Mouse (Mus musculus) intestine, embryonic 15.5 days (tissue): ENCODE data around the gene Ccsap. TPM values are rescaled to one million over a fixed set of nuclear protein-coding genes. Genes with fewer than 3 reads are reported as not detected.
"Not testable (repeated sequence)": the region's sequence is repeated elsewhere in the genome, so short reads cannot be mapped to it uniquely, and the experiment has no call there.

Experiments used
- ATAC-seq: fragments of 200-750 bp; cut with Nextera tagmentation; 2 replicates; pipeline ENCODE4 v1.8.0; 2017; ENCODE audit warnings: moderate TSS enrichment, moderate library complexity
- H3K27ac ChIP-seq: fragments of 300-500 bp; sonication (generic); 2 replicates; pipeline ENCODE4 v1.5.1; 2015; ENCODE audit warnings: mild to moderate bottlenecking, inconsistent platforms
- H3K27me3 ChIP-seq: fragments of 300-500 bp; sonication (generic); replicated peaks from 2 replicates; pipeline ENCODE4 v1.6.1; 2015; ENCODE audit warnings: inconsistent platforms
- H3K36me3 ChIP-seq: fragments of 300-500 bp; sonication (generic); 2 replicates; pipeline ENCODE4 v1.6.1; 2015; ENCODE audit warnings: inconsistent platforms
- H3K4me1 ChIP-seq: fragments of 300-500 bp; sonication (generic); replicated peaks from 2 replicates; pipeline ENCODE4 v1.6.1; 2015; ENCODE audit warnings: inconsistent platforms
- H3K4me2 ChIP-seq: fragments of 300-500 bp; sonication (generic); replicated peaks from 2 replicates; pipeline ENCODE4 v1.6.1; 2015; ENCODE audit warnings: mild to moderate bottlenecking, inconsistent platforms
- H3K4me3 ChIP-seq: fragments of 300-500 bp; sonication (generic); replicated peaks from 2 replicates; pipeline ENCODE4 v1.5.1; 2015; ENCODE audit warnings: inconsistent platforms
- H3K9ac ChIP-seq: fragments of 300-500 bp; sonication (generic); 2 replicates; pipeline ENCODE4 v1.6.1; 2015; ENCODE audit warnings: inconsistent platforms
- H3K9me3 ChIP-seq: fragments of 300-500 bp; sonication (generic); 2 replicates; pipeline ENCODE4 v1.6.1; 2016; ENCODE audit warnings: inconsistent platforms
- WGBS: fragments of 180-500 bp; shearing (Covaris S2); methylation state at CpG from one replicate; pipeline ENCODE4 v1.1.7; 2015; 5-methylcytosine and 5-hydroxymethylcytosine counted together
- polyA plus RNA-seq: library from polyadenylated mRNA; unstranded; fragments of >200 nt; fragmentation: Nextera tagmentation; extraction: Ambion mirVana; gene quantifications from 2 replicates; pipeline ENCODE4 v1.2.1, GENCODE M21; 2015

Gene Ccsap
- polyA plus RNA-seq, 1 experiment from 2014 or later, result 3.6 TPM

DNA sequence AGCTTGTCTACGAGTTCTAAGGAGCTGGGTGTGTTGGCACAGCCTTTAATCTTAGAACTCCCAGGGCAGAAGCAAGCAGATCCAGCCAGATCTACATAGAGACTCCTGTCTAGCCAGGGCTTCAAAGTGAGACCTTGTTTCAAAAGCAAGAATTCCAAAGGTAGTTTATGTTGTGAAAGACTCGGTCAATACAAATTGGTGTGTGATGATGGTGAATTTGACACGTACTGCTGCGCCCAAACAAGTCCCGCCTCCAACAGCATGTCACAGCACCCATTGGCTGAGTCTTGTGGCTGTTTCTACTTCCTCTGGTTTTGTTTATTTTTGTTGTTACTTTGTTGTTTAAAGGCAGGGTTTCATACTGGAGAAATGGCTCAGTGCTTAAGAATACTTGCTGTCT lies 47.8 kb downstream of the Ccsap start:
- ATAC-seq, result no peak
- H3K9ac ChIP-seq, result no peak overlapping the region
- no peak overlapping the region for H3K4me2 ChIP-seq
- H3K9me3 ChIP-seq, result no peaks in the 10 kb centered on the region
- no peak overlapping the region for H3K27ac ChIP-seq
- H3K36me3 ChIP-seq, result no peaks in the 10 kb centered on the region
- 84% methylated on average over 5 of the region's 5 CpGs for WGBS
- peaks cover 19% of the 10 kb centered on the region for H3K4me1 ChIP-seq
- H3K4me3 ChIP-seq, result no peak overlapping the region
- no peaks in the 10 kb centered on the region for H3K27me3 ChIP-seq

DNA sequence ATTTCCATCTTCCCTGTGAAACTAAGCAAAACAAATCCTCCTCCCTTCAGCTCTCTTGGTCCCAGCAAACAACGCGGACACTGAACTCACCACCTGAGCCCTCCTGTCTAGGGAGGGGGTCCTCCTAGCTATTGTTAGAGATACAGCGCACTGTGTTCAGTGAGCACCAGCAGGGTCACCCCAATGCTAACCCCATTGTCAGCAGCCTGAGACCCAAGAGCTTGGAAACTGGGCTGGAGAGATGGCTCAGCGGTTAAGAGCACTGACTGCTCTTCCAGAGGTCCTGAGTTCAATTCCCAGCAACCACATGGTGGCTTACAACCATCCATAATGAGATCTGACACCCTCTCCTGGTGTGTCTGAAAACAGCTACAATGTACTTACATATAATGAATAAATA lies 50.7 kb downstream of the Ccsap start:
- not testable (repeated sequence) for ATAC-seq, H3K36me3 ChIP-seq, H3K9ac ChIP-seq, H3K27me3 ChIP-seq, H3K27ac ChIP-seq, H3K4me2 ChIP-seq, H3K9me3 ChIP-seq, H3K4me3 ChIP-seq
- 88% methylated on average over 4 of the region's 4 CpGs for WGBS
- H3K4me1 ChIP-seq, result peaks cover 26% of the 10 kb centered on the region

DNA sequence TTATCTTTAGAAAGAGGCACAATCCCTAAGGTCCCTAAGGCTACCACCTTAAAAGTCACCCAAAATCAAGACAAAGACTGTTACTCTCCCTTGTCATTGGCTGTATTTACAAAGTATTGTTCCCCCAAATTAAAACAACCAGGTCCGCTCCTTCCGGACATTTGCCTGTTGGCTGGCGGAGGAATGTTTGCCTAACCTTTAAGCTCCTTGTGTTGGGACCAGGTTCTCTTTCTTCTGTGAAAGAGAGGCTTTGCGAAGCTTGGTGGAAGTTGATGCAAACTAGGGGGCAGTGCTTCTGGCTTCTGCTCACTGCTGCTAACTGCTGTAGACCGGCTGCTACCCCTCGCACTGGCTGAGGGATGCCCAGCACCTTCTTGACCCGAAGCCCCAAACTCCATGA lies 51.3 kb downstream of the Ccsap start:
- peaks cover 20% of the 10 kb centered on the region for H3K4me1 ChIP-seq
- no peak overlapping the region for H3K9ac ChIP-seq
- no peaks in the 10 kb centered on the region for H3K36me3 ChIP-seq
- 73% methylated on average over 7 of the region's 7 CpGs for WGBS
- no peak overlapping the region for H3K4me2 ChIP-seq
- H3K4me3 ChIP-seq, result no peak overlapping the region
- H3K9me3 ChIP-seq, result no peaks in the 10 kb centered on the region
- H3K27ac ChIP-seq, result no peak overlapping the region
- ATAC-seq, result no peak
- H3K27me3 ChIP-seq, result no peaks in the 10 kb centered on the region

DNA sequence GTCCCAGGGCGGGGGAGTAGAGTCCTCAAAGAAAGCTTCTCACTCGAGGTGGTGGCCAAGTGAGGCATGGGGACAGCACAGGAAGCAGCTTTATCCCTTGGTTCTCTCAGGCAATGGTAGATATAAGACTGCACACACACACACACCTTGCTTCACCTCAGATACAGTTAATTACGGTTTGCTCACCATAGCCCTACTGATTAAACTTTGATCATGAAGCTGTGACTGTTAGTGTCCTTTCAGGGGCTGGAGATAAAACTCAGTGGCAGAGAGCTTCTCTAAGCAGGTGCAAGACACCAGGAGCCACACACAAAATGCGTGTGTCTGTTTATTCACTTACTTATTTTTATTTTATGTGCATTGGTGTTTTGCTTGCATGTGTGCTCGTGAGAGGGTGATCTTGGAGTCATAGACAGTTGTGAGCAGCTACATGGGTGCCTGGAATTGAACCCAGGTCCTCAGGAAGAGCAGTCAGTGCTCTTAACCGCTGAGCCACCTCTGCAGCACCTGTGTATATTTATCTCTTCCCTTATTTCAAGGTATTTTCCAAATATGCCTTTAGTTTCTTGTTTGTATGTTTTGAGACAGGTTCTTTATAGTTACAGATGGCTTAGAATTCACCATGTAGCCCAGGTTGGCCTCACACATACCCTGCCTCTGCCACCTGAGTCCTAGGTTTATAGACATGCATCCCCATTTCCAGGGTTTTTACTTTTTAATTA lies 52.0 kb downstream of the Ccsap start:
- no peak for ATAC-seq
- H3K4me2 ChIP-seq, result peak overlapping the region; percentile 79; the same call in 1 of the 2 replicates
- H3K4me3 ChIP-seq, result no peak overlapping the region
- H3K27ac ChIP-seq, result no peak overlapping the region
- H3K9me3 ChIP-seq, result no peaks in the 10 kb centered on the region
- WGBS, result 68% methylated on average over 6 of the region's 6 CpGs
- H3K9ac ChIP-seq, result peak overlapping the region; percentile 90; the same call in 1 of the 2 replicates
- H3K27me3 ChIP-seq, result no peaks in the 10 kb centered on the region
- peaks cover 17% of the 10 kb centered on the region for H3K4me1 ChIP-seq
- no peaks in the 10 kb centered on the region for H3K36me3 ChIP-seq

DNA sequence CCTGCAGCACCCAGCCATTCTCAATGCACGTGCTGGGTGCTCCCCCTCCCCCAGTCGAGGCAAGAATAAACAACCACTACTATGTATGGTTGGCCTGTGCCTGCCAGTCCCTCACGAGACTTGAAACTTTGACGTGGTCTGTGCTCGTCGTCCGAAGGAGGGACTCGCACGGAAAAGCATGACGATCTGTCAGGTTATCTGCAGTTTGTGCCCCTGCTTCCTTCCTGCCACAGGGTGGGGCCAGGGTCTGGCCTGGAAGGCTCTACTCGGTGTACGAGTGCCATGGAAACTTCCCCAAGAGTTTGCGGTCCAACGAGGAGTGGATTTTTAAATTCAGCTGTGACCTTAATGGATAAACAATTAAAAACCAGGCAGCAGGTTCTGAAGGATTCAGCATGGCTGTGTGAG lies 53.0 kb downstream of the Ccsap start:
- peak overlapping the region; percentile 79 for H3K4me2 ChIP-seq
- H3K4me1 ChIP-seq, result peaks cover 16% of the 10 kb centered on the region
- no peak overlapping the region for H3K27ac ChIP-seq
- H3K9ac ChIP-seq, result peak overlapping the region; percentile 90
- H3K4me3 ChIP-seq, result peak overlapping the region; percentile 80
- 4% methylated on average over 14 of the region's 14 CpGs for WGBS
- H3K27me3 ChIP-seq, result no peaks in the 10 kb centered on the region
- no peaks in the 10 kb centered on the region for H3K9me3 ChIP-seq
- ATAC-seq, result peak; percentile 32
- H3K36me3 ChIP-seq, result no peaks in the 10 kb centered on the region

DNA sequence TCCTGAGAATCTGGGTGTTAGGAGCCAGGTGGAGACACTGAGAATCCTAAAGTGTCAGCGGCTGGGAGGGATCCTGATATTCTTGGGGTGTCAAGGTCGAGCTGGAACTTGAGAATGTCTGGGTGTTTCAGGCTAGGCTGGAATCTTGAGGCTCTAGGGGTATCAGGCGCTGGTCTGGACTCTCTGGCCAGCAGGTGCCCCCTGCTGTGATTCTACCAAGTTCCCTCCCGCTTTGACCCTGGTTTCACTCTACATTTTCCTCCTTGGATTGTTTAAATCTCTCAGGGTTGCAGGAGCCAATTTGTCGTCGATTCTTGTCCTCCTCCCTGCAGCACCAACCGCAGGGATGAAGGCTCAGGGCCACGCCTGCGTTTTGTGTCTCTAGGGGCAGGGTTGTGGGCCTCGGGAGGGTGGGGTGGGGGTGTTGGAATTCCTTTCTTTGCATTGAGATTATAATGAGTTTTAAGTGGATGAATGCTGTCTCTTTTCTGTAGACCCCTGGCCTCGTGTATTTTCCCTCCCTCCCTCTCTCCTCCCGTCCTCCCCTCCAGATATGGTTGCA lies 53.6 kb downstream of the Ccsap start:
- H3K4me3 ChIP-seq, result peak overlapping the region; percentile 80
- peak overlapping the region; percentile 75; the same call in 1 of the 2 replicates for H3K27ac ChIP-seq
- H3K9me3 ChIP-seq, result no peaks in the 10 kb centered on the region; the same call in 1 of the 2 replicates
- H3K4me2 ChIP-seq, result peak overlapping the region; percentile 79
- no peaks in the 10 kb centered on the region for H3K27me3 ChIP-seq
- ATAC-seq, result 0 out of 2 replicates have a peak, but pooled peaks have one; percentile 7
- WGBS, result 2% methylated on average over 12 of the region's 12 CpGs
- peak overlapping the region; percentile 90 for H3K9ac ChIP-seq
- H3K36me3 ChIP-seq, result no peaks in the 10 kb centered on the region
- H3K4me1 ChIP-seq, result peaks cover 16% of the 10 kb centered on the region

DNA sequence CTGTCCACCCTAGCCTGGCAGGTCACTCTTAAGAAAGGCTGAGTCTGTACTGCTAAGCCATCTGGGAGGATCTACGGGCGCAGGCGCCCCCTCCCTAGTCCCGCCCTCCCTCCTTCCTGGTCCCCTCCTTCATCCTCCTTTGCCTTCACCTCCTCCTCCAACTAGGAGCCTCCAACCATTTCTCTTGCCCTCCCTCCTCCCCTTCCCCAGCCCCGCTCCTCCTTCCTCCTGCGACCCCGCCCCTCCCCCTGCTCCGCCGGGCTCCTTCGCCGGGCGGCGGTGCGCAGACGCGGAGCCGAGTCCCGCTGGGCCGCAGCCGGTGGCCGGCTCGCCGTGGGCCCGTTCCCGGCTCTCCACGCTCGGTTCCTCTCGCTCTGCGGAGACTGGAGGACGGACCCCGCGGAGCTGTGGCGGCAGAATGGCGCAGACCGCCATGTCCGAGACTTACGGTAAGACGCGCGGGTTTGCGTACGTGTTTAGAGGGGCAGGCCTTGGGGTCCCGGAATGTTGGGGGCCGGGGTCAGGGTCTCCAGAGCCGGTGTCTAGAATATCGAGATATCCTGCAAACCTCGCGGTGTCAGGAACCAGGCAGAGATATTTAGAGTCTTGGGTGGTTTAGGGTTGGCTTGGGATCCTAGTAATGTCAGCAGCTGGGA lies 54.2 kb downstream of the Ccsap start, which contains the start of gene Rab4a:
Gene Rab4a, plus strand, starts transcription at position 268 of the 656 bp plus-strand sequence.
- Histone ChIP-seq H3K4me1 (peaks cover 16% of the 10 kb centered on the region), H3K27ac (peak within 1 kb of the TSS; percentile 75), H3K9ac (peak within 1 kb of the TSS; percentile 90), H3K36me3 (no peaks in the 10 kb centered on the region), H3K4me2 (peak within 1 kb of the TSS; percentile 79), H3K27me3 (no peaks in the 10 kb centered on the region), H3K4me3 (peak within 1 kb of the TSS; percentile 80), H3K9me3 (no peaks in the 10 kb centered on the region; the same call in 1 of the 2 replicates)
- ATAC-seq, result peak; percentile 93
- WGBS, result under 1% methylated on average over 45 of the region's 48 CpGs

DNA sequence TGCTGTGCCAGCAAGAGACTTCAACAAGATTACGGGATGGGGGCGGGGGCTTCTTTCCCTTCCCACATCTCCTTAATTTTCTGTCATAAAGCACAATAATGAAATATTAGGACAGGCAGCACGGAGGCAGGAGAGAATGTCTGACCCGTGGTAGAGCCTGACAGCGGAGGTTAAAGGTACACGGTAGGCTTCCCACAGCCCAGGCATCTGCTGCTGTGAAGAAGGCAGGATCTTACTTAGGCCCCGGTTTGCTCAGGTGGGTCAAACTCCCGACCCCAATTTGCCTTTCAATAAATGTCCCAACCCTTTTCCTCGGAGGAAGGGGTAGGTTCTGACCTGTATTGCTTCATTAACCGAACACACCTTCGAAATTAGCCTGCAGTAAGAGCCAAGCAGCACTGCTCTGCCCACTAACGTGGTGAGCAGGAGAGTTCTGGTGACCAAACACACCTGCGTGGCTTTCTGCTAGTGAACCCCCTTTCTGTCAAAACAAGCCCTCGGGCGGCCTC lies 54.7 kb downstream of the Ccsap start:
- peak overlapping the region; percentile 79 for H3K4me2 ChIP-seq
- peak overlapping the region; percentile 90 for H3K9ac ChIP-seq
- 17% methylated on average over 15 of the region's 15 CpGs for WGBS
- peaks cover 16% of the 10 kb centered on the region for H3K4me1 ChIP-seq
- H3K27ac ChIP-seq, result peak overlapping the region; percentile 71
- peak overlapping the region; percentile 80 for H3K4me3 ChIP-seq
- no peaks in the 10 kb centered on the region; the same call in 1 of the 2 replicates for H3K9me3 ChIP-seq
- H3K27me3 ChIP-seq, result no peaks in the 10 kb centered on the region
- no peaks in the 10 kb centered on the region for H3K36me3 ChIP-seq
- peak; percentile 54 for ATAC-seq

DNA sequence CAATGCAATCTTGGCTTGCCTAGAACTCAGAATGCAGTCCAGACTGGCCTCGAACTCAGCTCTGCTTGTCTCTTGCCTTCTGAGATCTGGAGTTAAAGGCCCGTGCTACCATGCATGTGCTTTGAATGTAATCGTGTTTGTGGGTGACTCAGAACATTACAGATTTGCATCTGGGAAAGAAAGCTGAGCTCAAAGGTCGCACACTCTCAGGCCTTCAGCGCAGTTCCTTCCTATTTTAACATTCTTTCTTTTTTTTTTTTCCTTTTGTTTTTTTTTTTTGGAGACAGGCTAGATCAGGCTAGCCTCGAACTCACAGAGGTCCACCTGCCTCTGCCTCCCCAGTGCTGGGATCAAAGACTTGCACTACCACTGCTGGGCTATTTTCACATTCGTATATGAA lies 55.4 kb downstream of the Ccsap start:
- H3K27me3 ChIP-seq, result no peaks in the 10 kb centered on the region
- ATAC-seq, result no peak
- WGBS, result 78% methylated on average over 7 of the region's 7 CpGs
- H3K4me3 ChIP-seq, result no peak overlapping the region
- no peaks in the 10 kb centered on the region; the same call in 1 of the 2 replicates for H3K9me3 ChIP-seq
- H3K36me3 ChIP-seq, result no peaks in the 10 kb centered on the region
- H3K27ac ChIP-seq, result no peak overlapping the region
- H3K4me1 ChIP-seq, result peaks cover 16% of the 10 kb centered on the region
- no peak overlapping the region for H3K4me2 ChIP-seq
- no peak overlapping the region for H3K9ac ChIP-seq

DNA sequence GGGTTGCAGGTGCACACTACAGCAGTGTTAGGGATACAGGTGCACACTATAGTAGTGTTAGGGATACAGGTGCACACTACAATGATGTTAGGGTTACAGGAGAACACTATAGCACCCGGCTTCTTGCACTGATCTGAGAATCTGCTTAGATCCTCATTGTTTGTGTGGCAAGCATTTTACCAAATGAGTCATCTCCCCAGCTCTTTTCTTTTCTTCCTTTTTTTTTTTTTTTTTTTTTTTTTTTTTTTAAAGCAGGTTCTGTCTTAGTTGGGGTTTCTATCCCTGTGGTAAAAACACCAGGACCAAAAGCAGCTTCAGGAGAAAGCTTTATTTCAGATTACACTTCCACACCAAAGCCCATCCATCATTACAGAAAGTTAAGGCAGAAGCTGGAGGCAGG lies 56.4 kb downstream of the Ccsap start:
- no peaks in the 10 kb centered on the region for H3K27me3 ChIP-seq

DNA sequence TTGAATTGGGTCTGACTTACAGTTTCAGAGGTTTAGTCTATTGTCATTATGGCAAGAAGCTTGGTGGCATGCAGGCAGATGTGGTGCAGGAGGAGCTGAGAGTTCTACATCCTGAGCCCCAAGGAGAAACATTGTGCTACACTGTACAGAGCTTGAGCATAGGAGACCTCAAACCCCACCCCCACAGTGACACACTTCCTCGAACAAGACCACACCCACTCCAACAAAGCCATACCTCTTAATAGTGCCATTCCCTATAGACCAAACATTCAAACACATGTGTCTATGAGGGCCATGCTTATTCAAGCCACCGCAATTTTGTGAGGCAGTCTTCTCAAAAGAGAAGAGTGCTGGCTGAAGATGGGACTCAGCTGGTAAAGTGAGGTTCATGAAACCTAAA lies 58.5 kb downstream of the Ccsap start:
- no peak overlapping the region for H3K4me3 ChIP-seq
- H3K9me3 ChIP-seq, result no peaks in the 10 kb centered on the region; the same call in 1 of the 2 replicates
- no peaks in the 10 kb centered on the region for H3K27me3 ChIP-seq
- no peak overlapping the region for H3K27ac ChIP-seq
- H3K4me1 ChIP-seq, result peaks cover 8% of the 10 kb centered on the region
- no peak overlapping the region for H3K4me2 ChIP-seq
- H3K36me3 ChIP-seq, result no peaks in the 10 kb centered on the region
- WGBS, result 83% methylated on average over 2 of the region's 2 CpGs
- no peak overlapping the region for H3K9ac ChIP-seq
- no peak for ATAC-seq

More for the DNA sequence above, 56.4 kb downstream of the Ccsap start:
- Histone ChIP-seq H3K4me3 (no peak overlapping the region), H3K9ac (no peak overlapping the region), H3K4me1 (peaks cover 16% of the 10 kb centered on the region), H3K9me3 (no peaks in the 10 kb centered on the region; the same call in 1 of the 2 replicates), H3K36me3 (no peaks in the 10 kb centered on the region), H3K4me2 (no peak overlapping the region), H3K27ac (no peak overlapping the region)
- ATAC-seq, result no peak
- 72% methylated on average over 1 of the region's 1 CpGs for WGBS

DNA sequence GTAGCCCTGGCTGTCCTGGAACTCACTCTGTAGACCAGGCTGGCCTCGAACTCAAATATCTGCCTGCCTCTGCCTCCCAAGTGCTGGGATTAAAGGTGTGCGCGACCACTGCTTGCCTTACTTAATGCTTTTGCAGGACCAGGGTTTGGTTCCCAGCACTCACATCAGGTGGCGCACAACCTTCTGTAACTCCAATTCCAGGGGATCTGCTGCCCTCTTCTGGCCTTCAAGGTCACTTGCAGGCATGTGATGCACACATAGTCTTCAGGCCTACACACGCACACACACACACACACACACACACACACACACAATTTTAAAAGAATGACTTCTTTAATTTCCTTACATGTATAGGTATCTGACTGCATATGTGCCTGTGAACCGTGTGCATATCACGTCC lies 59.1 kb downstream of the Ccsap start:
- no peak overlapping the region for H3K4me2 ChIP-seq
- no peaks in the 10 kb centered on the region for H3K27me3 ChIP-seq
- H3K4me3 ChIP-seq, result no peak overlapping the region
- peaks cover 12% of the 10 kb centered on the region for H3K4me1 ChIP-seq
- WGBS, result 93% methylated on average over 7 of the region's 7 CpGs
- no peak for ATAC-seq
- no peak overlapping the region for H3K9ac ChIP-seq
- no peaks in the 10 kb centered on the region for H3K36me3 ChIP-seq
- no peaks in the 10 kb centered on the region; the same call in 1 of the 2 replicates for H3K9me3 ChIP-seq
- no peak overlapping the region for H3K27ac ChIP-seq
